Mouse (Mus musculus) adipocyte (in vitro differentiated cells): ENCODE results near the gene Nr1d2.
A peak's percentile ranks its signal among the peaks of the same experiment; 100 is the strongest.
"Not testable (repeated sequence)": the region's sequence is repeated elsewhere in the genome, so short reads cannot be mapped to it uniquely, and the experiment has no call there.

Experiments
- DNase-seq: peaks from one replicate; pipeline ENCODE4 v3.0.0-alpha.2; 2016; ENCODE audit warnings: low spot score

The Nr1d2 gene

DNA sequence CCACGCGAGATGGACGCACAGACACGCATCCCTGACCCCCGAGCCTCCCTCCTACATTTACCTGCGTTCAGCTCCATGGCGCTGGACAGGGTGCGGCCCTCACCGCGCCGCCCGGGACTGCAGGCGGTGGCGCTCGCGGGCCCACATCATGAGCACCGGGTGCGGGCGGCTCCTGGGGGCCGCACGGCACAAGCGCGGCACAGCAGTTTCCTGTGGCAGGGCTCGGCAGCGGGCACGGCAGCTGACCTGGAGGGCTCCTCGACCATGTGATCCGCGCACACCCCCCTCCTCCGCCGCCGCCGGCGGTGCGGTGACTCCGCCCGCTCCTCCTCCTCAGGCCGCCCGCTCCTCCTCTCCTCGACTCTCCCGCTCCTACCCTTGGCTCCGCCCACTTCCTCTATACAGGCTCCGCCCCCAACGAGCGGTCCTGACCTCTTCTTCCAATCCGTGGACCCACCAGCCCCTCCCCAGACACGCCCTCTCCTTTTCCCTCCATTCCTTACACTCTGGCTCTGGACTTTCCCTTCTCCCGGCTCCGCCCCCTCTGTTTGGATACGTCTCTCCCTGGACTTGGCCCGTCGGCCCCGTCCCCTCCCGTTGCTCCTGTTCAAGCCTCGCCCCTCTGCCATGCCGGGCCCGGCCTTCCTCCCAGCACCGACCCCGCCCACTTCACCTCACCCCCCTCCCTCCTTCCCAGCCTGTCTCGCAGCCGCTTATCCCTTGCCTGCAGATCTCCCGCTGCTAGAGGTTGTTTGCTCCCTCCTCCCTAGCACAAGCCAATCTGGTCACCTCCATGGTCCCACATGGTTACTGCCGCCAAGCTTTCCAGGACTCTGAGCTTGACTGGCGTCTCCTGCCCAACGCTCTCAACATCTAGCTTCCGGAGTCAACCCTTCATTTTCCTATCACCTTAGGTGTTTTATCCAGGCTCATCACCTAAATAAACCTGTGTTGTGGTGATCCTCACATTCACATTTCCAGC lies at the start of gene Nr1d2:
TSS of gene Nr1d2 (minus strand) at position 378 of the 982 bp plus-strand sequence.
- peak; percentile 100 for DNase-seq

DNA sequence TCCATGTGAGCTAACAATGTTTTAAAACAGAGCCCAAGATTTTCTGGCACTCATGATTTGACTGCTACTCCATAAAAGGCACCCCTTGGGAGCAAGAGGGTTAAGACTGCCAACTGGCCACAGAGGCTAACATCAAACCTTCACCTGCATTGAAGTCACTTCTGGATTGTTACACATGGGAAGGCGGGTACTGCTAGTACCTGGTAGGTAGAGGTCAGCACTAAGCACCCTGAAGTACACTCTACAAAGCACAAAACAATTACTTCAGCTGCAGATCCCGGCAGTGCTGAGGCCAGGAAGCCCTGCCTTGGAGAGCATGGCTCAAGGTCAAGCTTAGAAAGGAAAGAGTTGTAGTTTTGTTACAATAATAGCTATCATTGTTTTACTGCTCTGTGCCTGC lies 48.5 kb upstream of the Nr1d2 start:
- DNase-seq, result peak; percentile 40

DNA sequence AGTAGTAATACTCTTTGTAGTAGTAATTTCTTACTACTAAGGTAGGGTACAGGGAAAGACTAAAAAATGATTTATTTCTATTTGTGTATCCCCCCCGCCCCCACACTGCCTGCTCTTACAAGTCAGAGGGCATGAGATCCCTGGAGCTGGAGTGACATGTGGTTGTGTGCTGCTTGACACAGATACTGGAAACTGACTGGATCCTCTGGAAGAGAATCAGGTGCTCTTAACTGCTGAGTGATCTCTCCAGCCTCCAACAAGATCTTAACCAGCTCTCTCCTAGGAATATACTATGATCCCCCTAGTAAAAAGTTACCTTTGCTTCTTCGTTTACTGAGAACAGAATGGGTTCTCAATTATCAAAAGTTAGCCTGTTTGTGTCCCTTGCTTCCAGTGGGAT lies 47.5 kb upstream of the Nr1d2 start:
- DNase-seq, result no peak

DNA sequence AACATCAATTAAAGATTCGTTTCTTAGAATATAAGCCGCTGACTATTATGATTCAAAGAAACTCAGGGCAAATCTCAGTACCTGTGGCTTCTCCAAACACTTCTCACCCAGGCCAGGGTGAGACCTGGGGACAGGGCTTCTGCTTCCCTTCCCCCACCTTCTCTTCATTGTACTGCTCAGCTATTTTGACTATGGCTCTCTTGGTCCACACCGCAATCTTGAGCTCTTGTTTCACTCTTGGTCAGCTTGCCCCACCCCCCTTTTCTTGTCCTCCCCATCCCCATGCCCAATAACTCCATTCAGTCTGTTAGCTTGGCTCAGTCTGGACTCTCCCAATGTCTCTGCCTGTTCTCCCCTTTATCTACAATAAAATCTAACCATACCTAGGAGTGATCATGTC lies 46.5 kb upstream of the Nr1d2 start:
- DNase-seq, result no peak

DNA sequence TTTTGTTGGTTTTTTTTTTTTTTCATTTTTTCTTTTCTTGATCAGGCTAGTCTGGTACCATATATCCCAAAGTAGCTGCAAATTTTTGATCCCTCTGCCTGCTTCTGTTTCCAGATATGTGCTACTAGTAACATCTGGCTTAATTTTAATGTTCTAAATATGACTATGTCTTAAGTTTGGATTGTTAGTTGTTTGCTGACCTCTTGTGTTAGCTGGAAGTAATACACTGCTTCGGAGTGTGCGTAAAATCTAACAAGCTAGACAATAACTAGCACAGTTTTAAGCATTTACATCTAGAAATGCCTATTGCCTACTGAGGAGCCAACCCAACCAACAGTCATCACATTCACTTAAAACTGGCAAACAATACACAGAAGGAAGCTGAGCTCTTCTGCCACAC lies 45.7 kb upstream of the Nr1d2 start:
- peak; percentile 55 for DNase-seq

DNA sequence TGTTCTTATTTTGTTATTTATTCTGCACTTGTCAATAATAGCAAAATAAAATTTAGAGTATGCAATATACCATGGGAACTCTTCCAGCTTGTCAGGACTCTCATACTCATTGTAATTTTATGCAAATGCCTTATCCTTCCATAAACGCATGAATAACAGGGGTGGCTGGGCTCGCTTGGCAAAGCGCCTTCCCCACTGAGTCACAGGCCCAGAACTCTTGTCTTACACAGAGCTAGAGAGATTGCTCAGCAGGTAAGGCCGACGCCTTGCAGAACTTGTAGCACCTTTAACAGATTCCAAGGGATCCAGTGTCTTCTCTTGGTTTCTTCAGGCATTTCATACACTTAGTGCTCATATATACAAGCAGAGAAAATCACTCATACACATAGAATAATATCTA lies 41.4 kb upstream of the Nr1d2 start:
- no peak for DNase-seq

DNA sequence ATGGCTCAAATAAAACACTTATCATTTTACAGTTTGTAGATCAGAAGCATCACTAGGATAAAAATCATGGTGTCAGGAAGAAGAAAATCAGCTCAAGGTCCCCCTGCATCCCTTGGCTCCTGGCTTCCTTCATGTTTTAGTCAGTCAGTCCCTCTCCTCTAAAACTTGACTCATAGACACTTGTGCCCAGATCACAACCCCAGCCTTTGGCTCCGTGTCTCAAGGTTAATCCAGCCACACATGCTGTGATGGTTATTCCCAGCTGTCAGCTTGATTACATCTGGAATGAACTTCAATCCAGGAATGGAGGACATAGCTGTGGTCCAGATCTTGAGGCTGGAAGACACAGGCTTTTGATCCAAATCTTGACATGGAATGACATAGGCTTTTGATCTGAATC lies 35.6 kb upstream of the Nr1d2 start:
- DNase-seq, result no peak

DNA sequence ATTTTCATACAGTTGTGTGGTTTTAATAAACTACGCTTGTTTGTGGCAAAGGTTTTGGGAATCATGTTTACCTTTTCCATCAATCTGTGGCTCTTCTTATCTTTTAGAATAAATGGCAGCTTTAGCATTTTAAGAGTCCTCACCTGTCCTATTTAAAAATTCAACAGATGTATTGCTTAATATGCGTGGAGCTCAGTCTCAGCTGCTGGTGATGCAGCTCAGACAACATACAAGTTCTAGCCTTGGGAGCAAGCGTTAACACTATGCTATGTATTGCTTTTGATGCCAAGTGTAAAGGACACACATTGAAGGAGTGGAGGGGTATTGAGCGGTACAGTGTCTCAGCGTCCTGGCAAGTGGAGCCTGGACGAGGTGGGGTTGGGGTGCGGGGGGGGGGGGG lies 32.7 kb upstream of the Nr1d2 start:
- DNase-seq, result no peak

DNA sequence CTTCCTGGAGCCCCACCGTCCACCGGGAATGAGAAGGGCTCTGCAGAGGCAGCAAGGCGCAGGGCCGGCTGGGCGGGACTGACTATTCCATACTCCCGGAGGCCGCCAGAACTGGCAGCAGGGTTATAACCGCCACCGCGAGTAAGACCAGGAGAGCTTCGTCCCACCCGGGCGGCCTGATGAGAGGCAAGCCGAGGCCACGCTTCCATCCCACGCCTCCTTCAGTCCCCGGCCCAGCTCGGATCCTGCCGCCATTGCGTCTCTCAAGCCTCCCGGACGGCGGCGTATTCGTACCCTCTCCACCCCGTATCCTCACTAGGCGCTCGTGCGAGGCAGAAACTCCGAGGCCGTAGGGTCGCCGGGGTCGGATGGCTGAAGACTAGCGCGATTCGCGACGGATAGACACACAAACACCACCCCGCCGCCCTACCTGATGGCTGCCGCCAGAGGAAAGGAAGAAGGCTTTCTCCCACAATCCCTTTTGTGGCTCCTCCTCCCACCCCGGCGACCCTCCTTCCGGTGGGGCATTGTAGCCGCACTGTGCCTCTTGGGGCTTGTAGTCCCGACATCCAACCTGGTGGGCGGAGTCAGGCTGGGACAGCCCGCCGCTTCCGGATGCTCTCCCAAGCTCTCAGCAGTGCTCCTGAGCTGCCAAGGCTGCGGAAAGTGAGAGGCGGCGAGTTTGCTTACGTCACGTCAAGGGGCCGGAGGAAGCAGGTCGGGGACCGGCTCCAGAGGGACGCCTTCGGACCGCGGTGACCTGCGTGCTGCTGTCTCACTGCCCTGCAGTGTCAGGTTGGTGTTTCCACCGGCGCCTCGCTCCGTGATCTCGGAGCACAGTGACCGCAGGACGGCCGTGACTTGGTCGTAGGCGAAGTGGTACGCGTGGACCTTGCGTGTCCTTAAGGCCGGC lies 31.9 kb upstream of the Nr1d2 start, which contains the start of the genes Nkiras1 and Rpl15:
TSS of gene Nkiras1 (plus strand) at position 608 of the 913 bp plus-strand sequence.
TSS of gene Rpl15 (minus strand) at position 863 of the 913 bp plus-strand sequence.
- DNase-seq, result peak; percentile 99

DNA sequence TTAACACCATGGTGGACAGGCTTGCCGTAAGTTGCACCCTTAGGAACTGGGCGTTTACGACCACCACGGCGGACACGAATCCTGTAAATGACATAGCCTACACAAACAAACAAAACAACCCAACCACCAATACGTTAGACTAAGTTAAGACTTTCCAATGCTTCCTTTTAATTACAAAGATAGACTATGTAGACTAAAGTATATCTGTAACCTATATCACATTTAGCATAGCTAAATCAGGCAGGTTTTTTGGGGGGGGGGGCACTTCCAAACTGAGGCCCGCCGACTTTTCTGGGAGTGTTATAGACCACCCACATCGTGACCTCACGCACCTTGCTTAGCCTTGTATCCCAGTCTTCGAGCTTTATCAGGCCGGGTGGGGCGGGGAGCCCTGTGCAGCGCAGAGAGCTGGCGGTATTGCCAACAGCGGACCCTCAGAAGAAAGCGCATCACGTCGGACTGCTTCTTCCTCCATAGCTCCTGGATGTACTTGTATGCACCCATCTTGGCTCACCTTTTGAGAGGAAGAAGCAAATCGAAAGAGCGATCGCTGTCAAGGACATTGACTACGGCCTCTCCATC lies 31.1 kb upstream of the Nr1d2 start:
- DNase-seq, result not testable (repeated sequence)

DNA sequence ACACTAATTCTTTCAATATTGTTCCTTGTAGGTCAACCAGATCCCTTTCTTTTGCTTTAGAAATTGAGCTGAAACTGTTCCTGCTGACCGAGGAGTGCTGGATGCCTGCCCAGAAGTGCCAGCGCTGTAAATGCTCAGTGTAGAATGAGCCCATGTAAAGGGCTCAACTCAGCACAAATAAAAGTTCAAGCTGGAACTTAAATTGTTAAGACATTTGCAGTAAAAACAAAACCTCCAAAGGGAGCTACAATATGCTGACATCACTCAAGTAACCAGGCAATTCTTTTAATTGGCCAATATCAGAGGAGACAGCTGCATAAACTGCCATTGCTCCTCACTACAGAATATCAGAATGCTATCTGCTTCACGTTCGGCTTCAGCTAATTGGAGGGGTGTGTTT lies 24.5 kb upstream of the Nr1d2 start:
- DNase-seq, result peak; percentile 69

DNA sequence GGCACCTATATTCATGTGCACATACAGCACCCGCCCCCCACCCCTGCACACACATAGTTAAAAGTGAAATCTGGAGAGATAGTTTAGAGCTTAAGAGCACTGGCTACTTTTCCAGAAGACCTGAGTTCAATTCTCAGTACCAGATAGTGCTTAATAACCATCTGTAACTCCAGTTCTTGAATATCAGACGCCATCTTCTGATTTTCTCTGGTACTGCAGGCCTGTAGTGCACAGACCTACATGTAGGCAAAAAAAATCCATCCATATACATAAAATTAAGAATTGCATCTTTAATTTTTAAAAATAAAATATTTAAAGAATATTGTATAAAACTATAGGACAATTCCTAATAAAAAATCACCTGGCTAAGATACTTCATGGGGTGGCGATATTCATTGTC lies 22.3 kb upstream of the Nr1d2 start:
- DNase-seq, result no peak

DNA sequence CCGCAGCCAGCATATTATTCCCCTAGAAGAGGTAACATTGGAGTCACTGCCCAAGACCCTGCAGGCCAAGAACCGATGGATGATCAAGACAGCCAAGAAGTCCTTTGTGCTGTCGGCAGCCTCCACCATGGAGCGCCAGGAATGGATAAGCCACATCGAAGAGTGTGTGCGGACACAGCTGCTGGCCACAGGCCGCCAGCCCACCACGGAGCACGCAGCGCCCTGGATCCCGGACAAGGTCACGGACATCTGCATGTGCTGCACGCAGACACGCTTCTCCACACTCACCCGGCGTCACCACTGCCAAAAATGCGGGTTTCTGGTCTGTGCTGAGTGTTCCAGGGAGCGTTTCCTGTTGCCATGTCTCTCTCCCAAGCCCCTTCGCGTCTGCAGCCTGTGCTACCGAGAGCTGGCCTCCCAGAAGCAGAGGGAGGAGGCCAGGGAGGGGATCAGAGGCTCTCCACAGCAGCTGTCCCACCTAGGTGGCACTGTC lies 3.8 kb upstream of the Nr1d2 start:
- DNase-seq, result no peak

DNA sequence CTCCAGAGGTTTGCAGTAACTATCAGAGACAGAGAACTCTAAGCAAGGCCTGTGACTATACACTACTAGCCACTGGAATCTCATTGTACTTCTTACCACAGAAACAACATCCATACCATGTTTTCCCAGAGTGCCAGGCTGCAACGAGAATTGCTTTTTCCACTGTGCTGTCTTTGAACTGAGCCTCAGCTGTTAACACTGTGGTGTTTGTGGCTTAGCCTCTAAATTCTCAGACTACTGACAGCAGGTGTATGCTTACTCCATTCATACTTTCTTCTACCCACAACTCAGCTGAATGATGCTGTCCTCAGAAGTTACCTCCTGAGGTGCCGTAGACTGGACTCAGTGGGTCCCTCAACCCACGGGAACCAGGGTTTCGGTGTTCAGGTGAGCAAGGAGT lies 2.9 kb upstream of the Nr1d2 start:
- DNase-seq, result no peak

DNA sequence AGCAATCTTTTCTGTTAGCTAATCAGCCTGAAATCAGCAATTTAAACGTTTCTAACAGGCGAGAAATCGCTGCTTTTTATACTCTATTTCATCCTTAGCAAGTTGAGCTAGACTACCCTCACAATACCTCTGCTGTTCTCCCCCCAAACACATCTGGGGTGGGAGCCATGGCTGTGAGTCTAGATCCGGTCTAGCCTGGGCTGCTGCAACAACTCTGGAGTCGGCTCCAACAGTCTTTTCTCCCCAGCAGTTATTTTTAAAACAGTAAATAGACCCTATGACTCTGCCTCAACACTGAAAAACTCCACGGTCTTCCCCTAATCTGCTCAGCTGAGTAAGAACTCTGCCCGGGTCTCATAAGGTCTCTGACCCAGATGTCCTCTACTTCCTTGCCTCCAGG lies 1.2 kb upstream of the Nr1d2 start:
- DNase-seq, result no peak

DNA sequence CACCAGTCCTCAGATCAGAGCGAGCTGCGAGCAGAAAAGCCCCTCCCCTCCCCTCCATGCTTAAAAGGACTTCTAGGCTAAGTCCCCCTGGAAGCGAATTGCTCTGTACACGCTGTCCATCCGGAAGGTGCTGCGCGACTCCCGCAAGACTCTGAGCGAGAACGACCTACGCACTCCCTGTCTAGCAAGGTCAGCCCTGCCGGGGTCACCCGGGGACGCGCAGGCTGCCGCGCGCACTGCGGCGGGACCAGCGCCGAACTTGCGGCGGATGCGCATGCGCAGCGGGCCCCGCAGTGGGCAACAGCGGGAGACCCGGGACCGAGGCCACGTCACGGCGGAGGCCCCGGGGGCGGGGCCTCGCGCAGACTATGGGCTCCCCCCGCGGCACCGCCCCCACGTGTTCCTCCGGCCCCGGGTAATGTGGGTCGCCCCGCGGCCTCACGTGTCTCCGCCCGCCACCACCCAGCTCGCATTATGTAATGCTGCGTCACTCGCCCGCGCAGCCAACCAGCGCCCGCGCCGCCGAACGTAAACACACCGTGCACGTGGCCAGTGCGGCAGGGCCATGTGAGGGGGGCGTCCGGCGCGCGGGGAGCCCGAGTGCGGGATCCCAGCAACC lies 687 bp downstream of the Nr1d2 start:
- DNase-seq, result peak; percentile 94

DNA sequence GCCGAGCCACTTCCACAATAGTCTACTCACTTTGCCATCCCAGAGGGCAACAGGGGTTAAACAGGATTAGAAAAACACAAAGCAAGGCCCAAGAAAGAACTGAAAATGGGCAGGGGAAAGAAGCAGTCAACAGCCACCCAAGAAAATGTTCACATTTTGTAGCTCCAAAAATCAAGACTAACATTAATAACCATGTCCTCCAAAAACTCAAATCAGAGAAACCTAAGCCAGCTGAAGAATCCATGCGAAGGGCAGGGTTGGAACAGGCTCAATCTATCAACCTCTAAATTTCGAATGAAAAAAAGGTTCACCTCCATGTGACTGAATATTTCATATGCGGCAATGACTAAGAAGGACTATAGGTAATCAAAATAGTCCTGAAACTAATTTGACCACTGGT lies 1.5 kb downstream of the Nr1d2 start:
- DNase-seq, result peak; percentile 30

DNA sequence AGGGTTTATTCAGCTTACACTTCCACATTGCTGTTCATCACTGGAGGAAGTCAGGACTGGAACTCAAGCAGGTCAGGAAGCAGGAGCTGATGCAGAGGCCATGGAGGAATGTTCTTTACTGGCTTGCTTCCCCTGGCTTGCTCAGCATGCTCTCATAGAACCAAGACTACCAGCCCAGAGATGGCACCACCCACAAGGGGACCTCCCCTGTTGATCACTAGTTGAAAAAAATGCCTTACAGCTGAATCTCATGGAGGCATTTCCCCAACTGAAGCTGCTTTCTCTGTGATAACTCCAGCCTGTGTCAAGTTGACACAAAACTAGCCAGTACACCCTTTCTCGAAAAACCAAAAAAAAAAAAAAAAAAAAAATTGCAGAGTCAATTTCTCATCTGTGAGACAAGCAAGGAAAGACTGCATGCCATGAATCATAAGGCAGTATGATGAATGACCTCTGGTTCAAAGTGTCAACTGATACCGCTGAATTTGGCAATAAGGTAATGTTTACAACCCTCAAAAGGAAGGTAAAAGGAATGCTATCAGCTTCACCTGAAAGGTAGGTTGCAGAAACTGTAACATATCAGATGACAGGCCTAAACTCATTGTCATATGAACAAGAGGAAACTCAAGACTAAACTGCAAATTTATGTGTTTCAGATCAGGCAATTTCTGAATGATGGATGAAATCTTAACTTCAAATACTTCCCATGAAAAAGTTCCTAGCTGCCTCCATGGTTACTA lies 2.3 kb downstream of the Nr1d2 start:
- DNase-seq, result peak; percentile 10

DNA sequence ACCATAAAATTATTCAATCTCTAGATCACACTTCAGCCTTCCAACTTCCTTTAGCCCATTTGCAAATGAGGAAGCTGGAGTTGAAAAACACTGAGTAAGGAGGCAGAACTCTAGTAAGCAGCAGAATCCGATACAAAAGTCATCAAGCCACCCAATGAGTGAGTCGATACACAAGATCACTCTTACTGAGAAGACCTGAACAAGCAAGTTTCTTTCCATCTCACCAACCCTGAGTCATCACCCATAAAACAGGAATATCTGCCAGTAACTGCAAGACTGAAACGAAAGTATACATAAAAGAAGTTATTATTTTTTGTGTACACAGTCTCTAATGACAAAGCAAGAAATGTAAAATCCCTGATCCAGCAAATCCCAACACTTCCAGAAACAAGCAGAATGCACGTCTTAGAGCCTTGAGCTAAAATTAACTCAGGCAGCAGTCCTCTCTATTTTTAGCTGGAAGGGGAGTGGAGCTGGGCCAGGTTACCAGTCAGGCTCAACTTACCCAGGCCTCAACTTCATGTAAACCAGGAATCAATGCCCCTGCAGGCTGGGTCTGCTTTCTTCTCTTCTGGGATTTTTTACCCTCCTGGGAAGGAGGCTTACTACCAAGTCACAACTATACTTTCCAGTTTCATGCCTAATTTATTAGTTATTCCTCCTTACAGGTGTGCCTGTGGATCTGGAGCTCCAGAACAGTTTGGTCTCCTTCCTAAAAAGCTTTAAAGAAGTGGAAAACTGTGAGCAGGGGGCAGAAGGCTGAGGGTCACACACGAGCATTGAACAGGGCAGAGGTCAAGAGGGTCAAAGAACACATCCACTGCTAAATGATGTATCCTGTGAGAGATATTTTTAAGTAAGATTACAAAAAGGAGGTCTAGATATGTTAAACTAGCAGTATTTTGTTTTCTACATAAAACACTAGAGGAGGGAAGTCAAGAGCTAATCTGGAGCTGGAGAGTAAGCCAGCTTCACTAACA lies 4.7 kb downstream of the Nr1d2 start:
- DNase-seq, result peak; percentile 72

DNA sequence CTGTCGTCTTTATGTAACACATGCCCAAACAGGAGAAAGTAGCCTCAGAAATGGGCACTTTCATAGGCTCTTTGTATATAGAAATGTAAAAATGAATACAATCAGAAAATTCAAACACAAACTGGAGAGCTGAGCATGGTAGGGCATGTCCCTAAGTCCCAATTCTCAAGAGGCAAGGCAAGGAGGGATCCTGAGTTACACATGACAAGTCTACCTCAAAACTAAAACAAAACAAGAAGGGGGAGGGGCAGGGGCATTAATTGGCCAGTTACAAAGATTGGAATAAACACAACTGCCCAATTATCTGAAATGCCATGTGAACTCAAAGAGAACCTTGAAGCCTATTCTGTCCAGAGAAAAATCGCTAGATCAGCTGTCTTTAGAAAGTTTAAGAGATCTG lies 5.9 kb downstream of the Nr1d2 start:
- no peak for DNase-seq
